Mouse (Mus musculus) CD4-positive, CD25-positive, alpha-beta regulatory T cell, adult 4 months (primary cell): Measurements from ENCODE around the gene Trip6. TPM values are rescaled to one million over a fixed set of nuclear protein-coding genes. Genes with fewer than 3 reads are reported as not detected.

Experiments used
- ATAC-seq: one replicate; pipeline ENCODE4 v1.8.0; 2017
- polyA plus RNA-seq, 2 experiments: library from polyadenylated mRNA; unstranded; fragments of 100-300 nt; shearing (Covaris generic); gene quantifications; one replicate each; pipeline ENCODE4 v1.2.1; 2017

Gene Trip6
- polyA plus RNA-seq, 2 experiments from 2014 or later = 1.0 to 1.7 TPM

DNA sequence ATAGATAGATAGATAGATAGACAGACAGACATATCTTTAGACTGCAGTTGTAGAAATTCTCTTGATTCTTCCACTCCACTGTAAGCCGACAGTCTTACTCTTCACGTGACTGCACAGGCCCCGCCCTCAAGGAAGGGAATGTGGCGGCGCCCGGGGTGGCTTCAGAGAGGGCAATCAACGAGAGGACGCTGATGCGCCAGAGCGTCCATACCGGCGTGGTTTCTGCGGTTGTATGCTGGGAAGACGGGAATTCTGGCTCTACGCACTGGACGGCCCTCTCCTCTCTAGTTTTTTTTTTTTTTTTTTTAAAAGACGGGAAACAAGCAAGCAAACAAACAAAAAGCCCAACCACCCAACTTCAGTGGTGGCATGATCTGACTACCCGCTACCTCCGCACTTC is 24.1 kb upstream of the Trip6 start:
- ATAC-seq = peak; percentile 51

GRCm38 (mm10) chr5:137337190-137337589 is 23.0 kb upstream of the Trip6 start:
- ATAC-seq = no peak

DNA sequence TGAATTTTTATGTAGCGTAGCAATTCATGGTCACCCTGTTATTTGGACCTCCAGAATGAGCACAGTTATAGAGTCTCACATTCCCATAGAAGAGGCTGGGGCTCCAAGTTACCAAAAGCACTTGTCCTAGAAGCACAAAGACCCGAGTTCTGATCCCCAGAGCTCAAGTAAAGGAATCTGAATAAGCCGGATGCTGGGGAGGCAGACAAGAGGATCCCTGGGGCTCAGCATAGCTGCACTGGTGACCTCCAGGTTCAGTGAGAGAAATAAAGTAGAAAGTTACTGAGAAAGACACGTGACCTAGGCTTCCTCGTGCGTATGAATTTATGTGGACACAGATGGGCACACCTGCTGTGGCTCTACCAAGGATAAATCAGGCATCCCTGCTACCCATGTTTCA is 20.9 kb upstream of the Trip6 start:
- no peak for ATAC-seq

GRCm38 (mm10) chr5:137334317-137334716 is 20.1 kb upstream of the Trip6 start:
- no peak for ATAC-seq

DNA sequence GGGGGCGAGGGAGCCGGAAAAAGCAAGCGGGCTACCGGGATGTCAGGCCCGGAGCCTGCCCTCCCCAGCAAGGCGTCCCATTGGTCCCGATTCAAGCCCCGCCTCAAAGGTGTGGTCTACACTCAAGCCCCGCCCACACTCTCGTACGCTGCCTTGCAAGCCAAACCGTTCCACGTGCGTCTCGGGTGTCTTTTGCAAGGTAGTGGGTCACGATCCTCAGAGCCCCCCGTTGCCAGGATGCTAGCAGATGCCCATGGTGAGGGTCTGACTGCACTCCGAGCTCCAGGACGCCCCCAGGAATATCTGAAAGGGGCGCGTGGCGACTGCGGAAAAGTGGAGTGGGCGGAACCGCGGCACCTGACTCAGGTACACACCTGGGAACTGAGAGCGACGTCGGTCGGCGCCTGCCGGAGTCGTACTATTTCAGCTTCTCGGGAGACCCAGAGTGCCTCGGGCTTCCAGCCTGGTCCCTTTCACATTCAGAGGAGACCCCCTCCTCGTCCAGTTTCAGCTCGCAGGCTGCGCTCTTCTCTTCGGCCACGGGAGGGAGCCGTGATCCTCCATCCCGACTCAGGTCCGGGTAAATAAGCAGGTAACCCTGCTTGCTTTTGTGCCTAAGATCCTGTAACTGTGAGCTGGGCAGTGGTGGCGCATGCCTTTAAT is 19.4 kb upstream of the Trip6 start, which contains the start of gene Slc12a9:
Gene Slc12a9 (minus strand): TSS at position 86 of the 663 bp plus-strand sequence.
- ATAC-seq = peak; percentile 97

- ATAC-seq = no peak
Observed at GRCm38 (mm10) chr5:137332857-137333511, 18.8 kb upstream of the Trip6 start.

GRCm38 (mm10) chr5:137330910-137331309 is 16.7 kb upstream of the Trip6 start:
- no peak for ATAC-seq

DNA sequence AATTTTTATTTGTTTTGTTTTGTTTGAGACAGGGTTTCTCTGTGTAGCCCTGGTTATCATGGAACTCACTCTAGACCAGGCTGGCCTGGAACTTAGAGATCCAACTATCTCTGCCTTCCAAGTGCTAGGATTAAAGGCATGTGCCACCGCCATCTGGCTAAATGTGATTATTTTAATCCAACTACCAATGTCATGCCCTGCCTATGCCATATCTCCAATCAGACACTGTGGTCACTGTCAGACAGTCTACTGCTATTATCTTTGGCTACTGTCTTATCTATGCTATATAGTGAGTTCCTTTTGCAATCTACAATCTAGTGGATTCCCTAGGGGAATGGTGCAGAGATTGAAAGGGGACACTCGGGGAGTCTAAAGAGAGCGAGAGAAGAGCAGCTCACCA is 6.8 kb upstream of the Trip6 start:
- no peak for ATAC-seq

GRCm38 (mm10) chr5:137318570-137318969 is 4.4 kb upstream of the Trip6 start:
- ATAC-seq = no peak

DNA sequence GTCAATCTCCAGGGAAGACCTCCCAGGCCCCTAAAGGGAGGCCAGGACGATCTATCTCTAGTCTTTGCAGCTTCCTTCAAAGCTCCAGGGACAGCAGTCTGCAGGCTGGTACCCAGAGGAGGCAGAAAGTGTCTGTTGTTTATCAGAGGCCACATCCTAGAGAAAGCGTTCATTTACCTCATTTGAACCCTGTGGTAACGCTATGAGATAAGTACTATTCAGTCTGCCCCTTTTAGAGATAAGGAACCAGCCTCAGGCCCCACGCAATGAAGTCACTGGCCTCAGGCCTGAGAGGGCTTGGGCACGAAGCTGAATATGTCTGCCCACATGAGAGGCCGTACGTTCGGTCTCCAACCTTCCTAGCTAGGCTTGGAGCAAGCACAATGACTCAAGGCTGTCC is 3.2 kb upstream of the Trip6 start:
- no peak for ATAC-seq

- ATAC-seq = no peak
Observed at GRCm38 (mm10) chr5:137315084-137315903, 1.1 kb upstream of the Trip6 start.

GRCm38 (mm10) chr5:137313466-137314192 is 575 bp downstream of the Trip6 start:
- ATAC-seq = no peak

- no peak for ATAC-seq
Observed at GRCm38 (mm10) chr5:137308356-137308755, 5.8 kb downstream of the Trip6 start.

DNA sequence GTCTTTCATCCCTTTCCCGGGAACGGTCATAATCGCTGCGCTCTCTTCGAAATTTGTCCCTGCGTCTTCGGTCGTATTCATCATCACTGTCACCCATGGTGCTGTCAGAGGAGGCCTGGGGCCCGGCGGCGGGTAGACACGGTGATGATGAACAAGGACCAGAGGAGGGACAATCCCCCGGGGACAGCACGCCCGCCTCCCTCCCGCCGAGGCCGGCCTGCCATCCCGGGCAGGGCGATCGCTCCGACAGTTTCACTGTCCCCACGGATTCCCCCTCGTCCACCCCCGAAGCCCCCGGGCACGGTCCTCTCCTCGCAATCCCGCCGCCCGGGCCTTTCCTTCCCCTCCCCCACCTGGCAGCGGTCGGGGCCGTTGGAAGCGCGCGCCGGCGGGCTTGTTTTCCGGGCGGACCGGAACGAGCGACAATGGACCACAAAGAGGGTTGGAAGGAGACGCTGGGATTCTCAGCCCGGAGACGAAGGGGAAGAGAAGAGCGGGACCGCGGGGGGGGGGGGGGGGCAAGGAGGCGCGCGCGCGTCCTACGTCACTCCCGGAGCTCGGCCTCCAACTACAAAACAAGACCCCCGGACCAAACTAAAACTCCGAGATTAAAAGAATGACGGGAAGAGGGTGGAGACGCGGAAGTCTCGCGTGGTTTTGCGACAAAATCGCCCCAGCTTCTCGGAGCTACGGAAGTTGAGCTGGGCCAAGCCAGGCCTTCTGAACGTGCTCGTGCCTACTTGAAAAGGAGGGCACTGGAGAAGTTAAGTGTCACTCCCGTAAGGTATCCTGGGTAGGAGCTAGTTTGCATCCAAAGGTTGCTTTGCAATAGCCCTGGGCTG is 6.9 kb downstream of the Trip6 start, which contains the start of gene Srrt:
Gene Srrt (minus strand): TSS at position 604 of the 842 bp plus-strand sequence.
- peak; percentile 88 for ATAC-seq

DNA sequence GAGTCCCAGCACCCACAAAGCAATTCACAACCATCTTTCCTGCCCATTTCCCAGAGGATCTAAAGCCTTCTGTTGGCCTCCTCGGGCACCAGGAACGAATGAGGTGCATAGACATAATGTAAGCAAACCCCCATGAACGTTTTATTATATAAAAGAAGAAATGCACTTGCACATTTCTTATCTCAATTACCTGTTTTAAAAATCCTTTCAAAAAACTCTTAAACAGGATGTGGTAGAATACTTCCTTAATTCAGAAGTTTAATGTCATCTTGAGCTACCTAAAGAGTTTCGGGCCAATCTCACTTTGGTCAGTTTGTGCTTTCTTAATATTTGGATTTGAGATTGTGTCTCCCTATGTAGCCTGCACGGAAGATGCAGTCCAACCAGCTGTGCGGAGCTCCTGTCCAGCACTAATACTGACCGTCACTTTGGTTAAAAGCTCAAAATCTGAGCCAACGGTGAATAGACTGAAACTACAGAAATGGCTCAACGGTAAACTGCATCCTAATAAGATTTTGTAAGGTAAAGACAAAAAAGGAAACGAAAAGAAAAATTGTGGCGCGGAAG is 7.7 kb downstream of the Trip6 start:
- peak; percentile 50 for ATAC-seq

- no peak for ATAC-seq
Observed at GRCm38 (mm10) chr5:137305822-137306221, 8.4 kb downstream of the Trip6 start.

DNA sequence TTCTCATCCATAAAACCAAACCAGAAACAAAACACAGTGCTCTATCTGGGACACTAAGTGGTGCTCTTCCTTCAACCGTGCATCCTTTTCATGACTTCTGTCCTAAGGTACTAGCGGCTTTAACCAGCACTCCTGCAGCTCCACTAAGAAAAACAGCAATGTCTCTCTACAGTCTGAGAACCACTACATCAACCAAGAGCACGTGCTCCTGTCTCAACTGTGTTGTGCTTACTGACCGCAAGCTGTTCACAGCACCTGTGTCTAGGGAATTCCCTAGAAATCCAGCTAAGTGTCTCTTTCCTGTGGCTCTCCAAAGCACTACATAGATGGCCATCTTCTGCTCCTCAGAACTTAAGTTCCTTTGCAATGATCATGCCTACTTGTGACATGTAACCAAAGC is 9.4 kb downstream of the Trip6 start:
- no peak for ATAC-seq

GRCm38 (mm10) chr5:137304165-137304564 is 10.0 kb downstream of the Trip6 start:
- ATAC-seq = no peak

- no peak for ATAC-seq
Observed at GRCm38 (mm10) chr5:137303609-137304008, 10.6 kb downstream of the Trip6 start.

GRCm38 (mm10) chr5:137301253-137301652 is 13.0 kb downstream of the Trip6 start:
- no peak for ATAC-seq

- no peak for ATAC-seq
Observed at GRCm38 (mm10) chr5:137299240-137299639, 15.0 kb downstream of the Trip6 start.
